Mouse (Mus musculus) testis, postnatal 14 days (tissue): Measurements from ENCODE around the gene Zcchc8.

Experiments
- DNase-seq: peaks from one replicate; pipeline ENCODE4 v3.0.0; 2021; ENCODE audit warnings: low spot score

Gene Zcchc8

DNA sequence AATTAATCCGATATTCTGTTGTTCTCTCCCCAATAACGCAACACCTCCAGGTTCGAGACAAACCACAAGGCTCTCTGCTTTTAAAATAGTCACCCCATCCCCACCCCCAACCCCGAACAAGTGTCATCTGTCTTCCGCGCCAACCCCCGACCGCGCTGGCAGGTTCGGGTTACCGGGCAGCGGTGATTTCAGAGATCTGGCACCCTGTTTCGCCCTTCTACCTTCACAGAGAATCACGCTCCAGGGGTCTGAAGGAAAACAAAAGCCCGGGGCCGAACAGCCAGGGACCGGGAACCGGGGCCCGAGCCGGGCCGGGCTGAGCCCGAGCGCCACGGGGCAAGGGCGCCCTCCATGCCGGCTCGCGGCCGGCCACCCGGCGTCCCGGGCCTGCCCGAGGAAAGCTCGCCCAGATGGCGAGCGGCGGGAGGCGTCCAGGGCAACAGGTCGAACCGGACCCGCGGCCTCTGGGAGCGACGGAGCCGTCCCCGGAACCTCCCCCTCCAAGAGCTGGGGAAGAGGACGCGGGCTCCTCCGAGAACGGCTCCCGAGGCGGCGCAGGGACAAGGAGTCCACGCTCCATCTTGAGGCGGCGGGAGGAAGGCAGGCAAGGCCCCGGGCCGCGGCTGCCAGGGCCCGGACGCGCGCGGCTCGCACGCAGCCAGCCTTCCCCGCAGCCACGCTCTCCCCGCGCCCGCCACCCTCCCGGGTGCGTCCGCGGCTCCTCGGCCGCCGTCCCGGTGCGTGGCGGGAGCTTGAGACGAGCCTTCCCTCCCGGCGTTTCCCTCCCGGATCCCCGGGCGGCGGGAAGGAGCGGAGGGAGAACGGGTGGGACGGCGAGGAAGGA, 37.3 kb downstream of the Zcchc8 start:
- DNase-seq, result peak; percentile 76

DNA sequence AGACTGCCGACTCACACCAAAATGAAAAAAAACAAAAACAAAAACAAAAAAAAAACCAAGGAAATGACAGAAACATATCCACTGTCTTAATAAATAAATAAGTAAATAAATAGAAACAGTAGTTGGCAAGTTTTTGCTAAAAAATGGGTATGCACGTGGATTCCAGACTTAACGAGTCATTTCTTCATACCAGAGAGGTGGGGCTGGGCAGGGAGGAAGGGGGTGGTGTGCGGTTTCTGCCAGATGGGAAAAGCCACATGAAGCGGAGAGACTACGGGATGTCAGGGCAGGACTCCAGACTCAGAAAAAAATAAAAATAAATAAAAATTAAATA, 37.9 kb downstream of the Zcchc8 start:
- peak; percentile 33 for DNase-seq

DNA sequence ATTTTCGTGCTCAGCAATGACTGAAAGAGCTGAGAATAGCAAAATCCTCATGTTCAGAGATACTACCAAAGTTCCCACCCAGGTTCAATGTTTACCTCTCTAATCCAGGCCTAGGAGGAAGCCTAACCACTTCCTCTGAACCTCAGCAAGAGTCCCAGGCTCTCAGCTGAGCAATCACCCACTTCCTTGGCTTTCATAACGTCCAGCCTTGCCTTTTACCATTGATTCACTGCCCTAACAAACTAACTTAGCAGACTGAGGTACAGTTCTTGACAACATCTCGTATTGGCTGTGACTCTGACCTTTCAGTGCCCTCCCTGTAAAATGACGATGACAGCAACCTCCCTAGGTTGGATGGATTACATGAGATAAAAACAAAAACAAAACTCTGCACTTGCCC, 38.5 kb downstream of the Zcchc8 start:
- DNase-seq, result no peak

DNA sequence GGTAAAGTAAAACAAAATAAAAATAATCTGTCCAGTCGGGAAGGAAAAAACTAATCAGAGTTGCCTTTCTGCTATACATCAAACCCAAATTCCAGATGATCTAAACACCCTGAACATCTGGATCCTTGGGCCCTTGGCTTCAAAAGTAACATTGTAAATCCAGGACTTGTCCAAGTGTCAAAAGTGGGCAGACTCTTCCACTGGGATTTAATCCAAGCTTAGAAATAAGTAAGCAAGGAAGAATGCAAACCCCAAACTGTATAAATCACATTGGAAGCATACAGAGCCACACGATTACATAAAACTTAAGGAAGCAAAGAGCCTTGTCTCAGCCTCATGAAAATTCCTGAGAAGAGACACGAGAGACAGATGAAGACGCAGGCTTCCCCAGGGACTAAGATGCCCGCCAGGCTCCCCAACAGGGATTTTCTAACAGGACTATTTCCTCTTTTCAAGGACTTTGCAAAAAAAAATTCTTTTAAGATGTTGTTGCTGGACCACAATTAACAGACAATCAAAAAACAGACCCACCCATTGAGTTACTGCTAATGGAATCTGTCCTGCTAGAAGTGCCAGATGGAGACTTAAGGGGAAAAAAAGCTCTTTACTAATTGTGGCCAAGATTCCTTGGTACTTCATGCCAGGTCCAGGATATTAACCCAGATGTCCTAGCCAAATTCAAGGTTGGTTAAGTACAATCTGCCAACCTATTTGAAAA, 41.2 kb downstream of the Zcchc8 start:
- no peak for DNase-seq

DNA sequence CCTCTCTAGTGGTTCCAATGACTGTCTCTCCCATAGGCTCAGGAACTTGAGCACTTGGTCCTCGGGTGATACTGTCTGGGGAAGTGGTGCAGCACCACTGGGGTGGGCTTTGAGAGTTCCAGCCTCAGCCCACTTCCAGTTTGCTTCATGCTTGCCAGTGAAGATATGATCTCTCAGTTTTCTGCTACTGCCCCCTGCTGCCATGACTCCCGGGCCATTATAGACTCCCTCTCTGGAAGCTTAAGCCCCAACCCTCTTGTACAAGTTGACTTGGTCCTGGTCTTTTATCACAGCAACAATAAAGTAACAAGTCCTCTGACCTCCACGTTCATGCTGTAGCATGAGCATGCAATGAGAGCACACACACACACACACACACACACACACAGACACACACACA, 41.8 kb downstream of the Zcchc8 start:
- no peak for DNase-seq

DNA sequence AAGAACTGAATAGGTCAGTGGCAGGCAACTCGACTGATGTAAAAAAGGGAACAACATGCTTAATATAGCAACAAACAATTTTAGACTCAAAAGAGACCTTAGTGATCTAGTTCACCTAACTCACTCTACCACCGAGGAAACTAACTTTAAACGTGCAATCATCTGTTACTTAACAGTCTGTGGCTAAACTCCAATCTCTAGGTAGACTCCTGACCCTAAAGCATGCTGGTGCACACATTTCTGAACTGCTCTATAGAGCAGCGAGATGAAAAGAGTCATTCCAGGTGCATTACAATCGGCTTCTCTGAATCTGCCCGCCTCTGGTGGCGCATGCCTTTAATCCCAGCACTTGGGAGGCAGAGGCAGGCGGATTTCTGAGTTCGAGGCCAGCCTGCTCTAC, 45.2 kb downstream of the Zcchc8 start:
- no peak for DNase-seq

DNA sequence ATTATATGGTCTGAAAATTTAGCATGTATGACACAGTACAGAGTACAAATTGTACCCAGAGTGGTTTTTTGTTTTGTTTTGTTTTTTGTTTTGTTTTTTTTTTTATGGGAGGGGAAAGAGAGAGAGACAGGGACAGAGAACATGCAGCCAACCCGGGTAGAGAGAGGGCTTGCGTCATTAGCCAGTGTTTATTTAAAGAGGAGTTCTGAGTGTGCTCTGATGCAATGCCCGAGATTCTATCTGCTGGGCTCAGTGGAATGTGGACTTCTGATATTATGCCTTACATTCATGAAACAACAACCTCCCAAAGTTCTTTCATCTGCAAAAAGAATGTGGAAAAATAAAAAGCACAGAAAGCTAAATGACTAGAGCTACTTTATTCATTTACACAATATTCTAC, 45.7 kb downstream of the Zcchc8 start:
- DNase-seq, result no peak

DNA sequence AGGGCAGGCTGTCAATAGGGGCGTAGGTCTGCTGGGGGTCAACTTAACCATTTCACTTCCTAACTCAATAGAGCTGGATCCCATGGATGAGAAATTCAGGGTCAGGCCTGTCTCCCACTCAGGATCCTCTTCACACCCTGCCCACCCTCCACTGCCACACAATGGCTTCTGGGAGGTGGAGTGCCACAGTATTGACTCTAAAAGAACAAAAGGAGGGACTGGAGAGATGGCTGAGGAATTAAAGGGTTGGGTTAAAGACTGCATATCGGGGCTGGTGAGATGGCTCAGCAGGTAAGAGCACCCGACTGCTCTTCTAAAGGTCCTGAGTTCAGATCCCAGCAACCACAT, 49.5 kb downstream of the Zcchc8 start:
- no peak for DNase-seq

DNA sequence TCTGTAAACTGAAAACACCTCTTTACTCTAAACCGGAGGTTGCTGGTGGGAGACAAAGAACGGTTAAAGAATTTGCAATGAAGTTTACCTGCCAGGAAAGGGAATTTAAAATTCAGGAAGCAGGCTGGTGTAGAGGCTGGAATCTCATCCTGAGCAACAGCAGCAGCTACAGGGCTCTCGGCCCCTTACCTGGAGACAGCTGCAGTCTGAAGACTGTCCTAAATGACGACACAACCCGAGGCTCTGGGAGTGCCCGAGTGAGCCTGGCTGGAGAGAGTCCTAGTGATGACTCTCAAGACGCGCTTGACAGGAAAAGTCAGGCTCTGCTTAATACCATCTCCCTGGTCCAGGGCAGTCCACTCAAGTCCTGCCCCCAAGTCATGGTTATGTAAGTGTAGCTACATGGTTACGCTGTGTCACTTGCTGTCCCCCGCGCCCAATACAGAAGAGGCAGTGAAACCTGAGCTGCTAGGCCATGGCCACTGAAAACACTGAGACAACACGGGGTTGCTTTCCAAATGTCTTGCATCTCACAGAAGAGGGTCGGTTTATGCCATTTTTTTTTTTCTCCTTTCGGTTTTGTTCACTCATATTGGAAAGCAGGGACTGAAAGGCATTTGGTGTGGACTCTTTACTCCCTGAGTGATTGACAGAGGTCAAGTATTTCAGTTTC, 50.0 kb downstream of the Zcchc8 start:
- DNase-seq, result no peak

DNA sequence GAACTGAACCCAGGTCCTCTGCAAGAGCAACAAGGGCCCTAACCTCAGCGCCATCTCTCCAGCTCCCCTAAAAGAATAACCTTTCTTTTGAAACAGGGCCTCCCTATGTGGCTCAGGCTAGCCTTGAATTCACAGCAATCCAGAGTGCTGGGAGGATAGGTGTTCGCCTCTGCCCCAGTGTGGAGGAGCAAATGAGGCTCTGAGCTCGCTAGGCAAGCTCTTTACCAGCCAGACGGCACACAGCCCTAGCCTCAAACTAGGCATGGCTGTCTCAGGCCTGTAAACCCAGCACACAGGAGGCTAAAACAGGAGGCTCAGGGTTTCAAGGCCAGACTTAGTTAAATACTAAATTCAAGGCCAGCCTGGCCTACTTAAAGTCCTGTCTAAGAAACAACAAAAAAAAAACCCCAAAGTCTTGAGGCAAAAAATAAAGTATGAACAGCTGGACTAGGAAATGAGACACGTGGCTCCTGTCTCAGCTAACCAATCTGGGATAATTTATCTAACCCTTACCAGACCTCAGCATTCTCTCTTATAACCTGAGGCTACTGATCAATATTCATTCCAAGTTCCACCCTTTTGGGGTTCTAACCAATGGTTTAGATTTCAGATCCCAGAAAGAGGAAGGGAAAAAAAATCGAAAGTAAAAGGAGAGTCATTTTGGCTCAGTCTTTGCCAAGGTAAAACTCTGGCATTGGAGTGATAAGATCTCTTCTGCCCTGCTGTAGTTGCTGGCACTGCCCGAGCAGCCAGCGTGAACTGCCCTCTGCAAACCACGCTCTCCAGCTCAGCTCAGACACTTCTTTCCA, 50.7 kb downstream of the Zcchc8 start:
- DNase-seq, result no peak

DNA sequence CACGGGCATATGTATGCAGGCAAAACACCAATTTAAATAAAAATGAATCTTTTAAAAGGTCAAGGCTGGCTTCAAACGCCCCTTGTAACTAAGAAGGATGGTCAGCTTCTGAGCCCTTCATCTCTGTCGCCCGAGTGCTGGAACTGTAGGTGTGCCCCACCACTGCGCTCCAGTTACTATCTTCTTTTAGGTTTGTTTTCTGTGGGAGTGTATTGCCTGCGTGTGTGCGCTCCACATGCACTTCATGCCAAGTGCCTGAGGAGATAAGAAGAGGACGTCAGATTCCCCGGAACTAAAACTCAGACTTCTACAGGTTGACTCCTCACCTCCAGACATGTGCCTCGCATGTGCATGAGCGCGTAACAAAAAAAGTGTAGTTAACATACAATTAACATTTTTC, 53.0 kb downstream of the Zcchc8 start:
- DNase-seq, result no peak

DNA sequence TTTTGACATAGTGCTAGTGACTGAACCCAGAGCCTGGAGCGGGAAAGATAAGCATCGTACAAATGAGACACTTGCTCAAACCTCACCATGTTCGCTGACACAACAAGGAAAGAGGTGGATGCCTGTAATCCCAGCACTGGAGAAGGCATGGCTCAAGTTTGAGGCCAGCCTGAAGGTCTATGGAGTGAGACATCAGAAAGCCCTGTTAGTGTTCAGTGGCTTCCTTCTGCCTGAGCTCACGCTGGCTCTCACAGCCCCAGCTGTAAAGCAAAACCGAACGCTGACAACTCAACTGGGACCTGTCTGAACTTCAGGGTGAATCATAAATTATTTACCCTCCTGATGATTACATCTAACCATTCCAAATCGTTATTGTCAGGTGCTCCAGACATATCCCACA, 54.9 kb downstream of the Zcchc8 start:
- DNase-seq, result no peak

DNA sequence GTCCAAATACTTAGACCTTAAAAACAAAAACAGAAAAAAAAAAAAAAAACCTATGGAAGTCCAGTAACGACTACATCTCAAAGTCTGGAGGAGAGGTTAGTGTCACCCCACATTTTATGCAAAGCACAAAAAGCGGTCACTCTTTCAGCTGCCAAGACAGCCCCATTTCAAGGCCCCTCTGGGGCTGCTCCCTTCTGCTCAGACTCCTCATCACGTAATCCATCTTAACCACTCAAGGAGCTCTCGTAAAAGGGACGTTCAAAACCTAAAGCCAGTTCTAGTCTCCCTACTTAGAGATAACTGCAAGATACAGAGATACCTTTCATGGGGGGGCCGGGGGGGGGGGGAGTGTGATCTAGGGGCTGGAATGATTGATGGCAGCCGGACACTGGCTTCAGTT, 56.6 kb downstream of the Zcchc8 start:
- DNase-seq, result no peak

DNA sequence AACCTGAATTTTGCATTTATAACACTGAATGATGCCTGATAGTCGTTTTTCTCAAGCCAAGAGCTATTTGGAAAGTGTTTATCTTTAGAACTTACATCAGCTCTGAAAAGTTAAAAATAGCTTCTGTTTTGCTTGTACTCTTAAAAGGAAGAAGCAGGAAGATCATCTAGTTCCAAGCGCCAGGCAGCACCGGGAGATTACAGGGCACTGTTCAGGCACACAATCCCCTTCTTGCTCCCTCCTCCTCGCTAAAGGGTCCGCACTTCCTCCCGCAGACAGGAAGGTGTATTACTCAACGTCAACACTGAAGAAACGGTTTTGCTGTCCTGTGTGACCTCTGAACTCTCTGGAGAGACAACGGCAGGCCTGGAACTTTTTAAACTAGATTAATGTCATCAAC, 58.8 kb downstream of the Zcchc8 start:
- peak; percentile 30 for DNase-seq

DNA sequence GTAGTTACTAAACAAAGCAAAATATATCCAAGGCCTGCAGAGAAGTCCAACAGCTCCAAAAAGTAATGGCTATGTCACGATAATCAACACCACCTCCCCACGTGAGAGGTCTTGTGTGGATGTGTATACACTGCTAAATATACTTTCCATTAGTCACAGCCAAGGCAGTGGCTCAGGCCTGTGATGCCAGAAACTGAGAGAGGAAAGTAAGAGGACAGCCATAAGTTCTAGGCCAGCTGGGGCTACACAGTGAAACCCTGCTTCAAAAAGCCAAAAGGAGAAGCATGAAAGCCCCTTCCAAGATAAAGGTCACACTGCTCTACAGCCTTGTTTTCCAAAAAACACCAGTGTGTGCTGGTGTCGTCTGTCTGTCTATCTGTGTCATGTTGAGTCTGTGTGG, 59.3 kb downstream of the Zcchc8 start:
- DNase-seq, result no peak

DNA sequence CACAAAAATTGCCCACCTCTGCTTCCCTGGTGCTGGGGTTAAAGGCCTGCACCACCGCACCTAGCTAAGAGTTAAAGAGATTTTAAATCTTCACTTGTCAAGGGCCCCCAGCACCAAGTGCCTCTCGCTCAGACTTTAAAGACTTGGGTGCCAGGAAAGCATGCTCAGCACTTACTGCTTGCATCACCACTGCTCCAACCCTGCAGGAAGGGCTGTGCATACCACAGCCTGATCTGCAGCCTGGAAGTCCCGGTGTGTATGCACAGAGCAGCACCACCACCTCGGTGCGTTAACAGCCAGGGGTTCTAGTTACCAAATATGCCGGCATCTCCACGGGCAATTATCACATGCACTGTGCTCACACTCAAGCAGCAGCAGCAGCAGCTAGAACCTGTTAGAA, 63.2 kb downstream of the Zcchc8 start:
- DNase-seq, result no peak

DNA sequence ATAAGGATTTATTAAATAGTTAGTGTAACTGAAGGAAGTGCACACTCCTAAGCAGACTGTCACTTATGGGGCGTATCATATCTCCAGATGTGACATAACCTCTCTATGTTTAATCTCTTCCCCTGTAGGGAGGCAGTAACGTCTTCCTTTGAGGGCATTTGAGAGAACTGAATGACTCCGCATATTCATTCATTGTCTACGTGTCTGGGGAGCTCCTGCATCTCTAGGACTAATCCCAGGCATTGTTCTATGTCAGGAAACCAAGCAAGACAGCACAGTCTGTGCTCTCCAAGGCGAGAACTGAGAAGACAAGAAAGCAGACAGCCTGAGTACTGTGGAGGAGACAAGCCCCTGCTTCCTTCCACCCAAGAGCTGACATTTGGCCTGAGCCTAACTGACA, 66.0 kb downstream of the Zcchc8 start:
- DNase-seq, result no peak

DNA sequence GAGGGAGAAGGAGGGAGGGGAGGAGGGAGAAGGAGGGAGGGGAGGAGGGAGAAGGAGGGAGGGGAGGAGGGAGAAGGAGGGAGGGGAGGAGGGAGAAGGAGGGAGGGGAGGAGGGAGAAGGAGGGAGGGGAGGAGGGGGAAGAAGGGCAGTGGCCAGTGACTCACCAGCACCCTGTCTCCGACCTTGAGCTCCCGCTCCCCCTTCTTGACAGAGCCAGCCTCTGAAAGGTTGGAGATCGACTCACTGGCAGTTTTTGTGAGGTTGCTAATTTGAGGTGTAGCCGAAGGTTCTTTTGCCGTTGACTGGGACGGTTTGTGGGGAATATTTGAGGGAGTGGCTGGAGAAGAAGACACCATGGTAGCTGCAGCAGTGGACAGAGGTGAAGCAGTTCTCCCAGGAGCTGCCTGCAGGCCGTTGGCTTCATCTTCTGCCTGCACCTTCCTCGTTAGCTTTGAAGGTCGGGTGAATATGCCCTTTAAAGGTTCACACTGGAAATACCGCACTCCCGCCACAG, 67.6 kb downstream of the Zcchc8 start:
- DNase-seq, result no peak

DNA sequence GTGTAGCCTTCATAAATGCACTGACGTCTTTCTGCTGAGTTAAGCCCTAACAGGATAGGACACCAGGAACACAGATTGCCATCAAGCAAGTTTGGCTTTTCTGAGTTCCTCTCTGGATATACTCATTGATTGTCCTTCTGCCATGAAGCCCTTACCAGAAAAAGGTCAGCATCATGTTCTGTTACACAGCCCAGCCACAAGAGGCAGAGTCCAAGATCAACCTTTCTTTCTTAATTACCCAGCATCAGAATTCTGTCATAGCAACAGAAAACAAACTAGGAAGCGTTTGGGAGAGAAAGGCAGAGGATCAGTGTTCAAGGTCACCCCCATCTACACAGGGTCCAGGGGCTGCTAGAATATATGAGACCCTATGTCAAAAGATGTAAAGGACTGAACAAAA, 70.1 kb downstream of the Zcchc8 start:
- DNase-seq, result no peak
